Mouse (Mus musculus) skeletal muscle tissue, adult 2 months (tissue): ENCODE results near the gene Gpatch3.

Experiments
- DNase-seq: peaks from one replicate; pipeline ENCODE4 v3.0.0-alpha.2; 2012; ENCODE audit warnings: low read depth, low spot score

The Gpatch3 gene

DNA sequence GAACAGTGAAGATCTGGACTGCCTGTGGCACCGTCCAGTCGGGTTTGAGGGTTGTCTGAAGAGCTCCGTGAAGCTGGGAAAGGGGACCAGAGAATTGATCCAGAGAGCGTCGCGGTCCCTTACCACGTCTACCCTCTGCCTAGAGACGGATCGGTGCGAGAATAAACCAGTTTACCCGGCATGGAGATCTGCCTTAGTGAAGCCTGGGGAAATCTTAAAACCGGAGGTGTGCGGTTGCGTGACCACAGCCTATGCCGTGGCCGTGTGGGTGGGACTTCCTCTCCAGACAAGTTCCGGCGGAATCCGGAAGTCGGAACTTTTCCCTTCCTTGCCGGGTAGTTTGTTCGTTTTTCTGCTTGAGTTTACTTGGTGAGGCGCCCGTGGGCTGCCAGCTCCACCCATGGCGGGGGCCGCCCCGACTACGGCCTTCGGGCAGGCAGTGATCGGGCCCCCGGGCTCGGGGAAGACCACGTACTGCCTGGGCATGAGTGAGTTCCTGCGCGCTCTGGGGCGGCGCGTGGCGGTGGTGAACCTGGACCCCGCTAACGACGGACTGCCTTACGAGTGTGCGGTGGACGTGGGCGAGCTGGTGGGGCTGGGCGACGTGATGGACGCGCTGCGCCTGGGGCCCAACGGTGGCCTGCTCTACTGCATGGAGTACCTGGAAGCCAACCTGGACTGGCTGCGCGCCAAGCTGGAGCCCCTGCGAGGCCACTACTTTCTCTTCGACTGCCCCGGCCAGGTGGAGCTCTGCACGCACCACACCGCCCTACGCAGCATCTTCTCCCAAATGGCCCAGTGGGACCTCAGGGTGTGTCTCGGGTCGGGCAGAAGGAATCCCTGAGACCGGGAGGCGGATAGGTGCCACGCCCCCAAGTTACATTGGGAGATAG lies 9.8 kb downstream of the Gpatch3 start, which contains the start of gene Gpn2:
Gpn2 (plus strand) TSS at position 304 of the 893 bp plus-strand sequence.
- DNase-seq, result peak; percentile 68

DNA sequence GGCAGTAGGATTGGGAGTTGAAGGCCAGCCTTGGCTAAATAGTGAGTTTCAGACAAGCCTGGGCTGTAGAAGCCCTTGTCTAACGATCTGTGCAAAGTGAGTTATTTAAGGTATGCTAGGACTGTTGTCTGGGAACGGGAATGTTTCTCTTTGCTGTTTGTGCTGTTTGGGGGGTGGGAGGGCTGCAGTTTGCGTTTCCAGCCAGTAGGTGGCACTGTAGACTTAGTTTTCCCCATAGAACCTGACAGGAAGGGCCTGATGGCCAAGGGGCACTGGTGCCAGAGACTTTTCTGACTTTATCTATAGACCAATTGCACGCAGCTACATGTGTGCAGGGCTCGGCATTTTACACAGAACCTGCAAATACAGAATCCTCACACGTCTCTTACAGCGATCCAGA lies 18.0 kb downstream of the Gpatch3 start:
- peak; percentile 60 for DNase-seq

GRCm38 (mm10) chr4:133595538-133595937 lies 21.0 kb downstream of the Gpatch3 start:
- no peak for DNase-seq

GRCm38 (mm10) chr4:133596084-133596483 lies 21.5 kb downstream of the Gpatch3 start:
- no peak for DNase-seq

DNA sequence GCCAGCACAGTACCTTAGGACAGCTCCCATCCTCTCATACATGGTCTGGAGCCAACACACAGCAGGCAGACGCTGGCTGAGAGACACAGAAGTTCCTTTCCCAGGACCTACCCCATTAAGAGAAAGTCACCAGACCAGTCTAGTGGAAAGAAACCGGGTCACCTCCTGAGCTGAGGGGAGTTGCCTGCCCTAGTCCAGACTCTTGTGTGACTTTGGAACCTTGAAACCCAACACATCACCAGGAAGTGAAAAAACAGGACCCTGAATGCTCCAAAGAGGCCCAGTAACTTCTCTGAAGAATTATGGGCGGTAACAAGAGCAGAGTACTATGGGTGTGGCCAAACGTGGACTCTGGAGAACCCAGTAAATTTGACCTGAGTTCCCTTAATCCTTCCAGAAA lies 24.1 kb downstream of the Gpatch3 start:
- no peak for DNase-seq

- no peak for DNase-seq
Observed at GRCm38 (mm10) chr4:133599116-133599515, 24.6 kb downstream of the Gpatch3 start.

DNA sequence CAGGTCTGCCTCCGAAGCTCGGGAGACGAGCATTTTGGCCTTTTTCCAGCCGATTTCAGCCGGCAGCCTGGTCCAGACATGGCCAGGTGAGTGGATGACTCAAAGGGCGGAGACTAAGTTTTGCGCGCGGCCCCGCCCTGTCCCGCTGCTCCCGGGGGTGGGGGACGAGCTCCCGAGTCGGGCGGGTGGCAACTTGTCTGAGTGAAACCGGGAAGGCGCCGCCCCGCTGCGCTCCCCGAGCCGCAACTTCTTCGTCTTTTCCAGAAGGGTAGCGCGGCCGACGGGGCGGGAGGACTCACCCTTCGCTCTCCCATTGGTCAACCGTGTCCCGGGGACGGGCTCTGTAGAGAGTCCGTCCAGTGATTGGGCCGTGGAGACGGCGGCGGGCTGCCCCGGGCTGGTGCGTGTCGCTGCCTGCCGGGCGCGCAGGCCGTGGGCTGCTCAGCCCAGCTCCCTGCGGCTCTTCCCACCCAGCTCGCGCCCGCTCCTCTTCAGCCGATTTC lies 25.1 kb downstream of the Gpatch3 start:
- peak; percentile 85 for DNase-seq

DNA sequence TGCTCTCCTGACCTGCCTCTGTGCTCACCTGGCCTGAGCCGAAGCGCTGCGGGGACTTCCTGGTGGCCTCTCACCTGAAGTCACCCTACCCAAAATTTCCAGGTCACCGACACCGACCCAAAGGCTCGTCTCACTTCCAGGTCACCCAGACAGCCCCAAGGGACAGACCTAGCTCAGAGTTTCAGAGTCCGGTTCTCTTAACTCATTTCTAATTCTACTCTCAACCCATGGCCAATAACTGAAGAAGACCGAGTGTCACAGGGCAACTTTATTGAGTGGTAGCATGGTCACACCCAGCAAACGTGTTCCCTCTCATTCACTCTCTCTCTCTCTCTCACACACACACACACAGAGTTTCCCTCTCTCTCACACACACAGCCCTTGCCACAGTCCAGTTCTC lies 25.8 kb downstream of the Gpatch3 start:
- no peak for DNase-seq

DNA sequence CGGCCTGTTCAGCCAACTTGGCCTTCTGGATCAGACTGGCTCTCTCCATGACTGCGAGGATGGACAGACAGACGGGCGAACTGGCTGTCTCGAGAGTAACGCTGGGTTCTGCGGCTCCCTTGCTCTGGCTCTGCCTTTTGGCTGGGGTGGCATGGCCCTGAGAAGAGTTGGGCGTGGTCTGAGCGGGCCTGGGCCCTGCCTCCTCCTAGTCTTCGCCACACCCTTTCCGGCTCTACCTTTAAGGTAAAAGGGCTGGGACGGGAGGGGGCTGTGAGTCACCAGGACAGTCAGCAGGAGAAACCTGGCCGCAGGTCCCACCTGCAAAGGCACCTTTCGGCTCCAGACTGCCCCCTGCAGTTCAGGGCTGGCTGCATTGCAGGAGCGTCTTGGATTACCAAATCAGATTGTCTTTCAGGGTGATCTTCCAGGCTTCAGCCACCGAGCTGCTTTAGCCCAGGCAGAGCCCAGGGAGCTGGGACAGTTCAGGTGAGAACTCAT lies 27.2 kb downstream of the Gpatch3 start, which contains the start of gene Sfn:
Sfn (minus strand) TSS at position 448 of the 498 bp plus-strand sequence.
- no peak for DNase-seq

- no peak for DNase-seq
Observed at GRCm38 (mm10) chr4:133603056-133603455, 28.5 kb downstream of the Gpatch3 start.

GRCm38 (mm10) chr4:133604175-133604574 lies 29.6 kb downstream of the Gpatch3 start:
- no peak for DNase-seq

DNA sequence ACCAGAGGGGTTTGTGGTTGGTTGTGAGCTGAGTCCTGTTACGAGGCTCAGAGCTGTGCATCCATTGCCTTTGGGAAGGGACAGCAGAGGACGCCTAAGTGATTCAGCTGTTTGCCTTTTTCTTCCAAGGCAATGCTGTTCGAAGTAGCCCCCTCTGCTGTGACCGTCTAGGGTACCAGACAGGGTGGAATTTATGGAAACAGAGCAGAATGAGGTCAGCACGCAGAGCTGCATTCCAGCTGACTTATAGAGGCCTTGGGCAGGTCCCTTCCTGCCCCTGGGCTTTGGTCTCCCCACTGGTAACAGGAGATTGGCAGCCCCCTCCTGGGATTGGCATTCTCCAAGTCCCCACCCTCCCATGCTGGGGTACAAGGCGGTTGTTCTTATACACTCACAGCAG lies 30.3 kb downstream of the Gpatch3 start:
- DNase-seq, result no peak

DNA sequence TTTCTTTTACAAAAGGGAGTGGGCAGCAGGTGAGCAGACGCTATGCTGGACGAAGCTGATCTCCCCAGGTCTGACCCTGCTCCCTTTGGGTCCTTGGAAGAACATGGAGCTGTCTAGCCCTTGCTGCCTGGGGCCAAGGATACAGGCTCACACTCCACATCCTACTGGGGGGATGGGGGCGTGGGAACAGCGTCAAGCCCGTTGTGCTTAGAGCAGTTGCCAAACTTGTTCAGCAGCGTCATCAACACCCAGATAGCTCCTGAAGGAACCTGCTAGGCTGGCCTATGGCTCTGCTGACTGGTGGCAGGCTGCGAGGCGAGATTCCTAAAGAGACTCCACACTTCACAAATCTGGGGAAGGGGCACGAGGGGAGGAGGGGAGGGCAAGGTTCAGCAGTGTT lies 30.8 kb downstream of the Gpatch3 start:
- no peak for DNase-seq

DNA sequence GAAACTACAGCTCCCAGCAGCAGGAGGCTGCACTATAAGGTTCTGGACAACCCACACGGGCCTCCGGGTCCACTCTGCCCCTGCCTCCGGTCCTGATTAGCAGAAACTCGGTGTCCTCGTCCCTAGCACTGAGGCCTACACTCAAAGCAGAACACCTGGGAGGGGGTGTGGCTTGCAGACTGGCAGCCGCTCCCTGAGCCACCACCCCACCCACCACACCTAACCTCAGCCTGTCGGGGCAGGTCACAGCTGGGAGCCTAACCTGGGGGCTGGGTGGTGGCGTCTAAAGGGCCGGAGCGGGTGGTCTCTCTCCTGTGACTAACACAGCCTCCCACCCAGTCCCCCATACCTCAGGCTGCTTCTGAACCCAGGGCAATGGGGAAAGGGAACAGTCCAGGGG lies 32.7 kb downstream of the Gpatch3 start:
- DNase-seq, result no peak

DNA sequence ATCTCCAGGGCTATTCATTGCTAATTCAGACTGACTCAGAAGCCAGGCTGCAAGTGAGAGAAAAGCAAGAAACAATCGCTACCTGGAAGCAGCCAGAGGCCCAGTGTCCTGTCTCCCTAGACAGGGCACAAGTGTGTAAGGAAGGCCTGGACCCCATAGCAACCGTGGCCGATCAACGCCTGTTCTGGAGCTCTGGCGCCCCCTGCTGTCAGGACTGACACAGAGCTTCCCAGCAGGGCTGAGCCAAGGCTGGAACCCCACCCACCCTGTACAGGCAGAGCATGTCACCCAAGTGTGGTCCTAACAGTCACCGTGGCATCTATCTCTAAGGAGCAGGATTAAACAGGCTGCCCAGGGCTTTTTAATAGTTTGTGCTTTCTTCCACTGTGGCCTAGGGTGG lies 35.2 kb downstream of the Gpatch3 start:
- peak; percentile 49 for DNase-seq

DNA sequence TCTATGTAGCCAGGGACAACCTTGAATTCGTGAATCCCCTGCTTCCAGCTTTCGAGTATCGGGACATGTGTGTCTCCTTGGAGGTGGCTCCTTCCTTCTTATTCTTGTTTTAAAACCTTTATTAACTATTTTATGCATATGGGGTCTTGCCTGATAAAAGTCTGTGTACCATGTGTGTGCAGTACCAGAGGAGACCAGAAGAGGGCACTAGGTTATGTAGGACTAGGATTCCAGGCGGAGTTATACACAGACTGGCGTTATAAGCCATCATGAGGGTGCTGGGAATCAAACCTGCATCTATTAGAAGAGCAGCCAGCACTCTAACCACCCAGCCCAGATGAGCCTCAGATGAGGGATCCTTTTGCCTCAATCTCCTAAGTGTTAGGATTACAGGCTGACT lies 37.3 kb downstream of the Gpatch3 start:
- no peak for DNase-seq

DNA sequence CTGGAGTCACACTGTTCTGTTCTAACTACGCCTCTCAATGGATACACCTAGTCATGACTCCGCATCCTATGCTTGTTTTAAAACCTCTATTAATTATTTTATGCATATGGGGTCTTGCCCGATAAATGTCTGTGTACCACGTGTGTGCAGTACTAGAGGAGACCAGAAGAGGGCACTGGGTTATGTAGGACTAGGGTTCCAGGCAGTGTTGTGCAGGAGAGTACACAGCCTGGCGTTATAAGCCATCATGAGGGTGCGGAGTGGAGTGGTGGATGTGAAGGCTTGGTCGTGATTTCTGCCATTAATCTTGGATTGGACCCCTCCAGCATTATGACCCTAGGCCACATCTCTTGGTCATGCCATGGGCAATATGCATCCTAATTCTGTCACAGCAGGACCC lies 37.9 kb downstream of the Gpatch3 start:
- no peak for DNase-seq

- no peak for DNase-seq
Observed at GRCm38 (mm10) chr4:133613026-133613425, 38.5 kb downstream of the Gpatch3 start.

DNA sequence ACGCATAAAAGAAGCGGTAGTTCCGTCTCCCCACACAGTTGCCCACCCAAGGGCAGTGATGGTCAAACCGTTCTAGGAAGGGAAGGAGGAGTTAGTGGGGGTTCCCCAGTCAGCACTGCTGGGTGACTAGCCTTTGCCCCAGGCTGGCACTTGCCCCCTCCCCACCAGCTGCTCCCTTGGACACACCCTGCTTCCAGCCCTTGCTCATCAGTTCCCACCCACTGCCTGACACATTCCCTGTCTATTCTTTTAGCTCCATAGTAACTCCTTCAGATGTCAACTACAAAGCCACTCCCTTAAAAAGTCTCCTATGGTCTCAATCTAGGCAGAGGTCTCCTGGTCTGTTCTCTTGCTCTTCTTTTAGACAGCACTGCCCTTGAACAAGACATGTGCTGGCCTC lies 39.3 kb downstream of the Gpatch3 start:
- DNase-seq, result no peak

- DNase-seq, result peak; percentile 46
Observed at GRCm38 (mm10) chr4:133614274-133614761, 39.8 kb downstream of the Gpatch3 start.

DNA sequence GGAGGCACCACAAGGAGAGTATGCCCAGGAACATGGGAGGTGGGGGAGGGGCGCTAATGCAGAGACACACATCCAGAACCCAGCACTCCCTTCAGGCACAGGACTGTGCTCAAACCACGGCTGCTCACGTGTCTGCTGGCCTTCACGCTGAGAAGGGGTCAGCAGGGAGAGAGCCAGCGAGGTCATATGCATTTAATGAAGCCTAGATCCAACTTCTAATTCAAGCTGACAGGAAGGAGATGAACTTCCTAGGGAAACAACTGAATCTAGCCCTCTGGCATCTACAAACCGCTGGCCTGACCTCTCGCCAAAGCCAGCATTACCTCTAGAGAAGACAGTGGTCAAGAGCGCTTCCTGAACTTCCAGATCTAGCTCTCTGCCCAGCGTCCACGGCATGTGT lies 40.9 kb downstream of the Gpatch3 start:
- DNase-seq, result no peak

- no peak for DNase-seq
Observed at GRCm38 (mm10) chr4:133617936-133618335, 43.4 kb downstream of the Gpatch3 start.
